Mouse (Mus musculus): Measurements from ENCODE around the gene Trak2. TPM values are rescaled to one million over a fixed set of nuclear protein-coding genes. Genes with fewer than 3 reads are reported as not detected.
"Not testable (repeated sequence)": the region's sequence is repeated elsewhere in the genome, so short reads cannot be mapped to it uniquely, and the experiment has no call there.

The Trak2 gene
- polyA plus RNA-seq, 1 experiment = 26.4 TPM

GRCm38 (mm10) chr1:58909636-58910272 is 63.5 kb downstream of the Trak2 start:
- TF ChIP-seq POLR2A (IDR thresholded peaks at IDR 0.05; ENCODE audit: borderline replicate concordance, extremely low read depth, insufficient read depth, insufficient read length, poor library complexity, severe bottlenecking) (no peak), CTCF (IDR thresholded peaks at IDR 0.05; ENCODE audit: borderline replicate concordance, extremely low read depth, insufficient read depth, insufficient read length) (no peak)
- no peak for DNase-seq (ENCODE audit: low read depth)

- no peak for DNase-seq (ENCODE audit: low read depth)
- no peak for TF ChIP-seq CTCF (IDR thresholded peaks at IDR 0.05; ENCODE audit: borderline replicate concordance, extremely low read depth, insufficient read depth, insufficient read length)
- TF ChIP-seq POLR2A (IDR thresholded peaks at IDR 0.05; ENCODE audit: borderline replicate concordance, extremely low read depth, insufficient read depth, insufficient read length, poor library complexity, severe bottlenecking) = no peak
These were observed 69.5 kb downstream of the Trak2 start for GRCm38 (mm10) chr1:58903681-58904080.

GRCm38 (mm10) chr1:58897561-58897960 is 75.7 kb downstream of the Trak2 start:
- peak; percentile 57 for DNase-seq (ENCODE audit: low read depth)

- DNase-seq (ENCODE audit: low read depth) = not testable (repeated sequence)
These were observed 80.8 kb downstream of the Trak2 start for GRCm38 (mm10) chr1:58892386-58892785.

- not testable (repeated sequence) for DNase-seq (ENCODE audit: low read depth)
These were observed 81.6 kb downstream of the Trak2 start for GRCm38 (mm10) chr1:58891481-58892170.

GRCm38 (mm10) chr1:58890697-58891290 is 82.4 kb downstream of the Trak2 start:
- not testable (repeated sequence) for DNase-seq (ENCODE audit: low read depth)

GRCm38 (mm10) chr1:58889826-58890546 is 83.2 kb downstream of the Trak2 start:
- DNase-seq (ENCODE audit: low read depth) = no peak
- no peak for TF ChIP-seq POLR2A (IDR thresholded peaks at IDR 0.05; ENCODE audit: borderline replicate concordance, extremely low read depth, insufficient read depth, insufficient read length, poor library complexity, severe bottlenecking)
- no peak for TF ChIP-seq CTCF (IDR thresholded peaks at IDR 0.05; ENCODE audit: borderline replicate concordance, extremely low read depth, insufficient read depth, insufficient read length)

GRCm38 (mm10) chr1:58885646-58886045 is 87.6 kb downstream of the Trak2 start:
- TF ChIP-seq CTCF (IDR thresholded peaks at IDR 0.05; ENCODE audit: borderline replicate concordance, extremely low read depth, insufficient read depth, insufficient read length) (no peak), POLR2A (IDR thresholded peaks at IDR 0.05; ENCODE audit: borderline replicate concordance, extremely low read depth, insufficient read depth, insufficient read length, poor library complexity, severe bottlenecking) (no peak)

GRCm38 (mm10) chr1:58883279-58883678 is 90.0 kb downstream of the Trak2 start:
- DNase-seq (ENCODE audit: low read depth) = not testable (repeated sequence)

More at GRCm38 (mm10) chr1:58885646-58886045, 87.6 kb downstream of the Trak2 start:
- DNase-seq (ENCODE audit: low read depth) = no peak

GRCm38 (mm10) chr1:58879291-58879690 is 93.9 kb downstream of the Trak2 start:
- not testable (repeated sequence) for DNase-seq (ENCODE audit: low read depth)

GRCm38 (mm10) chr1:58876500-58876899 is 96.7 kb downstream of the Trak2 start:
- DNase-seq (ENCODE audit: low read depth) = not testable (repeated sequence)

GRCm38 (mm10) chr1:58860586-58860985 is 112.6 kb downstream of the Trak2 start:
- not testable (repeated sequence) for DNase-seq (ENCODE audit: low read depth)

- not testable (repeated sequence) for DNase-seq (ENCODE audit: low read depth)
These were observed 113.4 kb downstream of the Trak2 start for GRCm38 (mm10) chr1:58859738-58860365.

GRCm38 (mm10) chr1:58859131-58859530 is 114.1 kb downstream of the Trak2 start:
- peak; percentile 1 for DNase-seq (ENCODE audit: low read depth)

GRCm38 (mm10) chr1:58856811-58857210 is 116.4 kb downstream of the Trak2 start:
- DNase-seq (ENCODE audit: low read depth) = not testable (repeated sequence)
